ENCODE assay signal across 16 mouse cellular contexts in genomic region chr1:136361373-136361772, GRCm38 (mm10). TPM values are rescaled to one million over a fixed set of nuclear protein-coding genes. Genes with fewer than 3 reads are reported as not detected.
DNase-seq lines count a peak whose midpoint lies in the region; ATAC-seq and TF ChIP-seq lines count a peak whose summit lies in the region.
"Had no signal": no experiment of that assay in that cellular context is flagged by ENCODE, and none has a peak within 500 bp of the region (broad histone marks: within the 10 kb centered on the region; RNA-seq: fewer than 3 reads in every experiment).

No protein-coding gene starts in this region.

- H3K9me3 ChIP-seq in hindbrain, postnatal 0 days (ENCODE audit: low read length): no peaks in the 10 kb centered on the region
- H3K9me3 ChIP-seq in hindbrain, embryonic 13.5 days: no peaks in the 10 kb centered on the region
- H3K9me3 ChIP-seq in liver, embryonic 15.5 days (replicated peaks): no peaks in the 10 kb centered on the region
- H3K9me3 ChIP-seq: hindbrain, embryonic 15.5 days; megakaryocyte, embryonic 14.5 days; neural tube, embryonic 13.5 days had no signal

- no peak overlapping the region for H3K4me2 ChIP-seq in hindbrain, postnatal 0 days (ENCODE audit: low read depth, low read length)
- H3K4me2 ChIP-seq in hindbrain, embryonic 13.5 days: no peak overlapping the region
- no peak overlapping the region for H3K4me2 ChIP-seq in liver, embryonic 15.5 days
- H3K4me2 ChIP-seq: hindbrain, embryonic 15.5 days; neural tube, embryonic 13.5 days had no signal

- no peak for TF ChIP-seq CTCF in hindbrain, postnatal 0 days (IDR thresholded peaks at IDR 0.05; ENCODE audit: low read depth)

- H3K27ac ChIP-seq in hindbrain, postnatal 0 days: 0 out of 2 replicates have a peak overlapping the region, but pooled peaks have one; percentile 12
- no peak overlapping the region for H3K27ac ChIP-seq in hindbrain, embryonic 13.5 days
- peak overlapping the region; percentile 38; the same call in 1 of the 2 replicates for H3K27ac ChIP-seq in liver, embryonic 15.5 days (replicated peaks)
- H3K27ac ChIP-seq in brown adipose tissue, adult 24 weeks (replicated peaks; ENCODE audit: low read depth, low read length): peak overlapping the region; percentile 48
- H3K27ac ChIP-seq: hindbrain, embryonic 15.5 days; liver, embryonic 14.5 days; neural tube, embryonic 13.5 days had no signal

- H3K36me3 ChIP-seq in hindbrain, postnatal 0 days (ENCODE audit: insufficient read depth, low read length): no peaks in the 10 kb centered on the region
- H3K36me3 ChIP-seq in hindbrain, embryonic 13.5 days: no peaks in the 10 kb centered on the region
- H3K36me3 ChIP-seq in liver, embryonic 15.5 days (replicated peaks): no peaks in the 10 kb centered on the region
- H3K36me3 ChIP-seq: hindbrain, embryonic 15.5 days; neural tube, embryonic 13.5 days had no signal

- no peaks in the 10 kb centered on the region for H3K27me3 ChIP-seq in hindbrain, postnatal 0 days (ENCODE audit: insufficient read depth, low read length)
- no peaks in the 10 kb centered on the region for H3K27me3 ChIP-seq in hindbrain, embryonic 13.5 days
- peaks cover 6% of the 10 kb centered on the region; the same call in 1 of the 2 replicates for H3K27me3 ChIP-seq in liver, embryonic 15.5 days
- H3K27me3 ChIP-seq: hindbrain, embryonic 15.5 days; neural tube, embryonic 13.5 days had no signal

- no peak overlapping the region for H3K9ac ChIP-seq in hindbrain, postnatal 0 days (replicated peaks; ENCODE audit: low read length)
- H3K9ac ChIP-seq in hindbrain, embryonic 13.5 days: no peak overlapping the region
- no peak overlapping the region for H3K9ac ChIP-seq in liver, embryonic 15.5 days
- H3K9ac ChIP-seq: hindbrain, embryonic 15.5 days; liver, embryonic 14.5 days; neural tube, embryonic 13.5 days had no signal

- 53% methylated on average over 2 of the region's 2 CpGs for WGBS in hindbrain, postnatal 0 days
- 73% methylated on average over 2 of the region's 2 CpGs for WGBS in hindbrain, embryonic 13.5 days
- WGBS in liver, embryonic 15.5 days (ENCODE audit: insufficient replicate concordance): 75% methylated on average over 2 of the region's 2 CpGs

- DNase-seq in hindbrain, postnatal 0 days (ENCODE audit: low spot score): no peak
- no peak for DNase-seq in liver
- peak; percentile 34 to 69 for DNase-seq in kidney, postnatal 36 days
- DNase-seq: adrenal gland, adult 2 months; cerebellum, adult 2 months; gastrocnemius, postnatal 10 days; right cerebral cortex, postnatal 4 days; thymus, adult 18-20 months had no signal

- H3K4me1 ChIP-seq in hindbrain, postnatal 0 days (ENCODE audit: insufficient read depth, low read length): peaks cover 17% of the 10 kb centered on the region; the same call in 1 of the 2 replicates
- peaks cover 6% of the 10 kb centered on the region; the same call in 1 of the 2 replicates for H3K4me1 ChIP-seq in hindbrain, embryonic 13.5 days (replicated peaks)
- H3K4me1 ChIP-seq in liver, embryonic 15.5 days (replicated peaks): peaks cover 29% of the 10 kb centered on the region
- H3K4me1 ChIP-seq in brown adipose tissue, adult 24 weeks (ENCODE audit: control insufficient read depth, insufficient read depth, insufficient read length, low read length): peaks cover 4% of the 10 kb centered on the region; the same call in 1 of the 2 replicates
- H3K4me1 ChIP-seq: hindbrain, embryonic 15.5 days; megakaryocyte, embryonic 14.5 days; neural tube, embryonic 13.5 days had no signal

- no peak overlapping the region for H3K4me3 ChIP-seq in hindbrain, postnatal 0 days (ENCODE audit: low read length)
- H3K4me3 ChIP-seq in hindbrain, embryonic 13.5 days: no peak overlapping the region
- H3K4me3 ChIP-seq in liver, embryonic 15.5 days (replicated peaks): no peak overlapping the region
- no peak overlapping the region for H3K4me3 ChIP-seq in brown adipose tissue, adult 24 weeks (ENCODE audit: insufficient read depth, low read depth, low read length)
- H3K4me3 ChIP-seq: hindbrain, embryonic 15.5 days; megakaryocyte, embryonic 14.5 days; neural tube, embryonic 13.5 days had no signal

- ATAC-seq in hindbrain, postnatal 0 days: no peak
- no peak for ATAC-seq in hindbrain, embryonic 13.5 days (ENCODE audit: low FRiP score)
- ATAC-seq in liver, embryonic 15.5 days (ENCODE audit: insufficient read depth): no peak
- ATAC-seq in megakaryocyte progenitor cell, adult 5-6 weeks (replicated peaks; ENCODE audit: poor library complexity): no peak

RNA-seq across cellular contexts. Expression of gene Camsap2, which starts 15.5 kb away (rescaled TPM):
- total RNA-seq in hindbrain, postnatal 0 days (2014; rRNA removed): 99.1 and 108 TPM in 2 replicates
- polyA plus RNA-seq in hindbrain, postnatal 0 days (2015; fragmentation: Nextera tagmentation; extraction: Ambion mirVana): 19.8 and 20.1 TPM in 2 replicates
- polyA plus RNA-seq in hindbrain, embryonic 13.5 days (2015; fragmentation: Nextera tagmentation; extraction: Ambion mirVana): 28.2 TPM in 2 replicates
- 5.9 and 6.5 TPM in 2 replicates for polyA plus RNA-seq in liver, embryonic 15.5 days (2015; fragmentation: Nextera tagmentation; extraction: Ambion mirVana)
- polyA plus RNA-seq in brown adipose tissue, adult 24 weeks (2012; ENCODE audit: insufficient read depth, insufficient read length, missing spikeins): 23.2 and 27.0 TPM in 2 replicates
- total RNA-seq in megakaryocyte progenitor cell, adult 5-6 weeks (2015): 8.6 and 8.7 TPM in 2 replicates
- 11.5 and 12.8 TPM in 2 replicates for total RNA-seq in megakaryocyte progenitor cell, adult 5-6 weeks (2017)

RNA-seq across cellular contexts. Expression of gene Ddx59, which starts 53.7 kb away (rescaled TPM):
- total RNA-seq in hindbrain, postnatal 0 days (2014; rRNA removed): 15.0 and 18.3 TPM in 2 replicates
- 15.8 and 16.8 TPM in 2 replicates for polyA plus RNA-seq in hindbrain, postnatal 0 days (2015; fragmentation: Nextera tagmentation; extraction: Ambion mirVana)
- 18.4 and 18.9 TPM in 2 replicates for polyA plus RNA-seq in hindbrain, embryonic 13.5 days (2015; fragmentation: Nextera tagmentation; extraction: Ambion mirVana)
- 4.9 and 5.5 TPM in 2 replicates for polyA plus RNA-seq in liver, embryonic 15.5 days (2015; fragmentation: Nextera tagmentation; extraction: Ambion mirVana)
- polyA plus RNA-seq in brown adipose tissue, adult 24 weeks (2012; ENCODE audit: insufficient read depth, insufficient read length, missing spikeins): 16.5 and 17.6 TPM in 2 replicates
- 7.2 and 9.8 TPM in 2 replicates for total RNA-seq in megakaryocyte progenitor cell, adult 5-6 weeks (2015)
- 8.4 and 11.8 TPM in 2 replicates for total RNA-seq in megakaryocyte progenitor cell, adult 5-6 weeks (2017)

Comparison
In these comparisons a context has a peak if more than half of its experiments do, and no peak if none do; other contexts are left out.
1. DNase-seq: peak in kidney, postnatal 36 days (2 of 2); none in hindbrain, postnatal 0 days (single experiment) and liver (single experiment).